Mouse (Mus musculus) liver, embryonic 13.5 days (tissue): ENCODE data around the gene Psrc1. TPM values are rescaled to one million over a fixed set of nuclear protein-coding genes. Genes with fewer than 3 reads are reported as not detected.

ENCODE experiments used
- ATAC-seq: fragments of 200-750 bp; cut with Nextera tagmentation; 2 replicates; pipeline ENCODE4 v1.8.0; 2017; ENCODE audit warnings: low read depth, mild to moderate bottlenecking, moderate number of reproducible peaks, moderate library complexity
- DNase-seq: peaks from one replicate; pipeline ENCODE4 v3.0.0; 2022
- H3K27ac ChIP-seq: fragments of 300-500 bp; sonication (generic); 2 replicates; pipeline ENCODE4 v1.5.1; 2015; ENCODE audit warnings: moderate library complexity, mild to moderate bottlenecking, inconsistent platforms
- H3K27me3 ChIP-seq: fragments of 300-500 bp; sonication (generic); 2 replicates; pipeline ENCODE4 v1.6.1; 2015; ENCODE audit warnings: mild to moderate bottlenecking, inconsistent platforms
- H3K36me3 ChIP-seq: fragments of 300-500 bp; sonication (generic); 2 replicates; pipeline ENCODE4 v1.6.1; 2015; ENCODE audit warnings: mild to moderate bottlenecking, inconsistent platforms
- H3K4me1 ChIP-seq: fragments of 300-500 bp; sonication (generic); replicated peaks from 2 replicates; pipeline ENCODE4 v1.6.1; 2015; ENCODE audit warnings: inconsistent platforms
- H3K4me2 ChIP-seq: fragments of 300-500 bp; sonication (generic); 2 replicates; pipeline ENCODE4 v1.6.1; 2015; ENCODE audit warnings: inconsistent platforms, mild to moderate bottlenecking, moderate library complexity
- H3K4me3 ChIP-seq: fragments of 300-500 bp; sonication (generic); replicated peaks from 2 replicates; pipeline ENCODE4 v1.5.1; 2015; ENCODE audit warnings: mild to moderate bottlenecking, inconsistent platforms
- H3K9ac ChIP-seq: fragments of 300-500 bp; sonication (generic); 2 replicates; pipeline ENCODE4 v1.6.1; 2015; ENCODE audit warnings: mild to moderate bottlenecking, inconsistent platforms
- H3K9me3 ChIP-seq: fragments of 300-500 bp; sonication (generic); replicated peaks from 2 replicates; pipeline ENCODE4 v1.6.1; 2016; ENCODE audit warnings: inconsistent platforms
- WGBS: fragments of 180-500 bp; shearing (Covaris S2); methylation state at CpG from one replicate; pipeline ENCODE4 v1.1.7; 2015; ENCODE audit not compliant: insufficient replicate concordance; 5-methylcytosine and 5-hydroxymethylcytosine counted together
- polyA plus RNA-seq: library from polyadenylated mRNA; unstranded; fragments of >200 nt; fragmentation: Nextera tagmentation; extraction: Ambion mirVana; gene quantifications from 2 replicates; pipeline ENCODE4 v1.2.1, GENCODE M21; 2015

Psrc1 gene
- polyA plus RNA-seq, 1 experiment from 2014 or later = 14.9 TPM

GRCm38 (mm10) chr3:108389111-108389545 lies 5.5 kb downstream of the Psrc1 start:
- H3K9ac ChIP-seq = no peak overlapping the region
- H3K36me3 ChIP-seq = peaks cover 20% of the 10 kb centered on the region
- H3K4me3 ChIP-seq = no peak overlapping the region
- 3% methylated on average over 5 of the region's 5 CpGs for WGBS
- no peak overlapping the region; the same call in 1 of the 2 replicates for H3K27ac ChIP-seq
- H3K27me3 ChIP-seq = no peaks in the 10 kb centered on the region
- ATAC-seq = peak; percentile 71
- peak; percentile 88 for DNase-seq
- H3K4me1 ChIP-seq = peaks cover 27% of the 10 kb centered on the region
- H3K4me2 ChIP-seq = no peak overlapping the region
- H3K9me3 ChIP-seq = no peaks in the 10 kb centered on the region

DNA sequence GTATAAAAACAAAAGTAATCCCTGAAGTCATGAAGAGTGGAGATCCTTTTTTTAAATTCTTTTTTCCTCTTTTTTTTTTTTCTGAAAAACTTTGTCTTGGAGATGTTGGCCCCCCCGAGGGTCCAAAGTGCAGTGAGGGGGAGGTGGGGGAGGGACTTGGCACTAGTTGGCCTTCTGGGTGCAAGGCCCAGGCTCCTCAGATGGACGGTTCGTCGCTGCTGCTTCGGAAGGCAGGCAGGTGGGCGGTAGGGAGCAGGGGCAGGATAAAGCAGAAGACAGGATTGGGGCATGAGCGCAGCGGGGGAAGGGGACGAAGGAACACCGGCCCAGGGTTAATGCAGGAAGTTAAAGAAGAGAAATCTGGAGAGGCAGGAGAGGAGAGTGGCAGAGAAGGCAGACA lies 8.7 kb downstream of the Psrc1 start:
- 33% methylated on average over 10 of the region's 10 CpGs for WGBS
- no peak overlapping the region for H3K27ac ChIP-seq
- peaks cover 6% of the 10 kb centered on the region for H3K36me3 ChIP-seq
- H3K9me3 ChIP-seq = no peaks in the 10 kb centered on the region
- no peak overlapping the region for H3K4me3 ChIP-seq
- peaks cover 14% of the 10 kb centered on the region for H3K4me1 ChIP-seq
- DNase-seq = no peak
- H3K4me2 ChIP-seq = no peak overlapping the region
- H3K9ac ChIP-seq = no peak overlapping the region
- ATAC-seq = no peak
- H3K27me3 ChIP-seq = no peaks in the 10 kb centered on the region

- DNase-seq (no peak), ATAC-seq (no peak)
- Histone ChIP-seq H3K9me3 (no peaks in the 10 kb centered on the region), H3K4me1 (peaks cover 14% of the 10 kb centered on the region), H3K4me3 (no peak overlapping the region), H3K9ac (no peak overlapping the region), H3K27me3 (no peaks in the 10 kb centered on the region), H3K4me2 (no peak overlapping the region), H3K27ac (no peak overlapping the region), H3K36me3 (0 out of 2 replicates have a peak, but pooled peaks cover under 1% of the 10 kb centered on the region)
- WGBS = 56% methylated on average over 15 of the region's 15 CpGs
Measured at GRCm38 (mm10) chr3:108392793-108393192, 9.2 kb downstream of the Psrc1 start.

DNA sequence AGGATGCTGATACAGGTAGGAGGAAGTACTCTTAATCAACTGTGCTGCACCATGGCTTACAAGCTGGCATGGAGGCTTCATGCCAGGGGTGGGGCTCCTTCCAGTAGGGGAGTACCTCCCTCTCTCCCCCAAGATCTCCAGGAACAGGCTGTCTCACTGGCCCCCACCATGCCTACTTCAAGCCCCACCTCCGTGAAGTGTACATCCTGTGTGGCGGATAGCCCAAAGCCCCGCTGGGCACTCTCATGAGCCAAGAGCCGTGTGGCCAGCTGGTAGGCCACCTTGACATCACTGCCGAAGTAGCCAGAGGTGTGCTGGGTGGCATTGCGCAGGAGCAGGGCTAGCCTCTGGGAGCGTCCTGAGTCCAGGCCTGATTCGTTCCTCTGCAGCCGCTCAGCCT lies 14.6 kb downstream of the Psrc1 start:
- no peaks in the 10 kb centered on the region for H3K36me3 ChIP-seq
- 0 out of 2 replicates have a peak, but pooled peaks cover 3% of the 10 kb centered on the region for H3K27me3 ChIP-seq
- DNase-seq (no peak), ATAC-seq (no peak)
- no peaks in the 10 kb centered on the region for H3K9me3 ChIP-seq
- WGBS = 73% methylated on average over 9 of the region's 9 CpGs
- no peak overlapping the region for H3K27ac ChIP-seq
- 0 out of 2 replicates have a peak, but pooled peaks cover 3% of the 10 kb centered on the region for H3K4me1 ChIP-seq
- H3K4me2 ChIP-seq = no peak overlapping the region
- H3K4me3 ChIP-seq = no peak overlapping the region
- no peak overlapping the region for H3K9ac ChIP-seq

DNA sequence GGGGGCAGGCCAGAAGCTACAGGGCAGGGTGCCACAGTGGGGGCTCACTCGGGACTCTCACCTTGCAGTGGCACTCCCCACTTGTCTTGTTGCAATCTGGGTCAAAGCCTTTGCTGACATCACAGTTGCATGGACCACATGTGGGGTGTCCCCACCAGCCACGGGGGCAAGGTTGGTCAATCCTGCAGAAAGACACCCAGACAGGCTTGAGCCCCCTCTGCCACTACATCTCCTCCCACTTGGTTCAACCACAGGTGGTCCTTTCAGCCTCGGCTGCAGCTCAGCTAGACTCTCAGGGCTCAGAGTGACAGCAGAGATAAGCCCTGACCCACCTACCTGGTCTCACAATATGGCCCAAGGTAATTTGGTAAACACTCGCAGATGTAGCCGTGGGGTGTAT lies 16.8 kb downstream of the Psrc1 start:
- WGBS = 54% methylated on average over 5 of the region's 5 CpGs
- Histone ChIP-seq H3K27me3 (0 out of 2 replicates have a peak, but pooled peaks cover 3% of the 10 kb centered on the region), H3K4me1 (0 out of 2 replicates have a peak, but pooled peaks cover 3% of the 10 kb centered on the region), H3K27ac (no peak overlapping the region), H3K9me3 (no peaks in the 10 kb centered on the region), H3K36me3 (no peaks in the 10 kb centered on the region), H3K9ac (no peak overlapping the region), H3K4me2 (no peak overlapping the region), H3K4me3 (no peak overlapping the region)
- DNase-seq (no peak), ATAC-seq (no peak)

DNA sequence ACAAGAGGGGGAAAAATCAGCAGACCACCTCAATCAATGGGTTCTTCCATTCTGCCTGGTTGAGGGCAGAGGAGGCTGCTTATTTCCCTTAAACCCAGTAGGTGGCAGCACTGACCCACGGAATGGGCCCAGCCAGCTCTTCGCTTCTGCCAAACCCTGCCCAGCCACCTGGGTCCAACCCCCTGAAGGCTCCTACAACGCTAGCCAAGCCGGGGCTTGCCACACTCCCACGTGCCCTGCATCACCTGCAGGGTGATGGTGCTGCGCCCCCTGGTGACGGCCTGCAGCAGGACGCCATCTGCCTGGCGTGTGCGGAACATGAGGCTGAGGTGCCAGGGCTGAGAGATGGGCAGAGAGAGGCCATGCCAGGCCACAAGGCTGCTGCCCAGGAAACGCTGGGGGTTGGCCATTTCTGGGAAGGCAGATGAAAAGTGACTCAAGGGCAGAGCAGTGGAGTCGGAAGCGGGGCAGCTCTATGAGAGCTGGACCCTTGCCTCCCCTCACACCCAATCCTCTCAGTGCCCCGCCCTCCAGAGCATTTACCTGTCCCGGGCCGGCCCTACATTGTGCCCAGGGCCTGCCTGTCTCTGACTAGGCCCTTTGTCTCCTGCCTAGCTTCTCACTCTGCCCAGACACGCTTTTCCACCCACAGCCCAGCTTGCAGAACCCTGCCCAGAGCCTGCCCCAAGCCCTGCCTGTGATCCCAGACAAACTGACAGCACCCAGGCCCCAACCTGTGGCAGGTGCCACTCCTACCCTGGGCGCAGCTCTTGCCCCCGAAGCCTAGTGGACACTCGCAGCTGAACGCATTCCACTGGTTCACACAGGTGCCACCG lies 18.3 kb downstream of the Psrc1 start:
- H3K36me3 ChIP-seq = no peaks in the 10 kb centered on the region
- H3K4me1 ChIP-seq = 0 out of 2 replicates have a peak, but pooled peaks cover 3% of the 10 kb centered on the region
- H3K4me3 ChIP-seq = no peak overlapping the region
- H3K4me2 ChIP-seq = 0 out of 2 replicates have a peak overlapping the region, but pooled peaks have one; percentile 17
- H3K27me3 ChIP-seq = 0 out of 2 replicates have a peak, but pooled peaks cover 3% of the 10 kb centered on the region
- WGBS = 31% methylated on average over 22 of the region's 22 CpGs
- no peaks in the 10 kb centered on the region for H3K9me3 ChIP-seq
- H3K27ac ChIP-seq = no peak overlapping the region
- ATAC-seq (peak; percentile 73), DNase-seq (peak; percentile 53)
- no peak overlapping the region for H3K9ac ChIP-seq

- Histone ChIP-seq H3K27ac (no peak overlapping the region), H3K9me3 (no peaks in the 10 kb centered on the region), H3K4me3 (no peak overlapping the region), H3K36me3 (no peaks in the 10 kb centered on the region), H3K27me3 (0 out of 2 replicates have a peak, but pooled peaks cover 3% of the 10 kb centered on the region), H3K4me1 (0 out of 2 replicates have a peak, but pooled peaks cover 3% of the 10 kb centered on the region), H3K9ac (no peak overlapping the region), H3K4me2 (no peak overlapping the region)
- DNase-seq (no peak), ATAC-seq (no peak)
- WGBS = 78% methylated on average over 15 of the region's 15 CpGs
Measured at GRCm38 (mm10) chr3:108402528-108402920, 18.9 kb downstream of the Psrc1 start.

DNA sequence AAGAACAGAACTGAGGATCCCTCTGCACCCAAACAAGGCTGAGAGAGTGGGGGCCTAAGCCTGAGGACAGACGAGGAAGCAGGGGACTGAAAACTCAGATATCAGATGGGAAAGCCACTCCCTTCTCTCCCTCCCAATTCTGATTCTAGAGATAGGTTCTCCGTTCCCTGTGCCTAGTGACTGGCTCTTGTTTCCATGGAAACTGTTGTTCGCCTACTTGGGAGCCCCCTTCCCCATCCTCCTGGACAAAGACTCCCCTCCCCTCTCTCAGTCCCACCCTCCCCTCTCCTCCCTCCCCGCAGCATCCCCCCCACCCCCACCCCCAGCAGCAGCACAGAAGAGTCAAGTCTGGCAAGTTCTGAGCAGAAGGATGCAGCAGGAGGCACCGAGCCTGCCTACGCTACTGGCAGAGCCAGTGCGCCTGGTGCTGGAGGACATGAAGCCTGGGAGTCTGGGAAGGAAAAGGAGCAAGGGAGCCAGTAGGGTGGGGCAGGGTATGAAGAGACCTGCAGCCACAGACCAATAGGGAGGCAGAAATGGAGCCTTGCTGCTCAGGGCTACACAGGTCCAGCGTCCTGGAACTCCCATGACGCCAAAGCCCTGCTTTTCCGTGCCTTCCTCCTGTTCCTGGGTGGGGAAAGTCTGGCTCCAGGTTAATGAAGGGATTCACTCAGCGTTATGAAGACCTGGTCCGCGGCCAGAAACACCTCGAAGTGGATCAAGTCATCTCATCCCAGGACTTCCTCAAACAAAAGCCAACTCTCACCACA lies 22.1 kb downstream of the Psrc1 start:
- Histone ChIP-seq H3K4me3 (no peak overlapping the region), H3K9ac (no peak overlapping the region), H3K4me2 (no peak overlapping the region), H3K27ac (no peak overlapping the region), H3K36me3 (no peaks in the 10 kb centered on the region), H3K27me3 (0 out of 2 replicates have a peak, but pooled peaks cover 3% of the 10 kb centered on the region), H3K4me1 (0 out of 2 replicates have a peak, but pooled peaks cover 3% of the 10 kb centered on the region), H3K9me3 (no peaks in the 10 kb centered on the region)
- DNase-seq (no peak), ATAC-seq (no peak)
- WGBS = 47% methylated on average over 14 of the region's 14 CpGs

- Histone ChIP-seq H3K27me3 (0 out of 2 replicates have a peak, but pooled peaks cover 3% of the 10 kb centered on the region), H3K4me2 (no peak overlapping the region), H3K36me3 (no peaks in the 10 kb centered on the region), H3K4me3 (no peak overlapping the region), H3K4me1 (0 out of 2 replicates have a peak, but pooled peaks cover 3% of the 10 kb centered on the region), H3K27ac (no peak overlapping the region), H3K9me3 (no peaks in the 10 kb centered on the region), H3K9ac (no peak overlapping the region)
- 76% methylated on average over 24 of the region's 24 CpGs for WGBS
- ATAC-seq (no peak), DNase-seq (no peak)
Measured at GRCm38 (mm10) chr3:108406306-108406885, 22.8 kb downstream of the Psrc1 start.

DNA sequence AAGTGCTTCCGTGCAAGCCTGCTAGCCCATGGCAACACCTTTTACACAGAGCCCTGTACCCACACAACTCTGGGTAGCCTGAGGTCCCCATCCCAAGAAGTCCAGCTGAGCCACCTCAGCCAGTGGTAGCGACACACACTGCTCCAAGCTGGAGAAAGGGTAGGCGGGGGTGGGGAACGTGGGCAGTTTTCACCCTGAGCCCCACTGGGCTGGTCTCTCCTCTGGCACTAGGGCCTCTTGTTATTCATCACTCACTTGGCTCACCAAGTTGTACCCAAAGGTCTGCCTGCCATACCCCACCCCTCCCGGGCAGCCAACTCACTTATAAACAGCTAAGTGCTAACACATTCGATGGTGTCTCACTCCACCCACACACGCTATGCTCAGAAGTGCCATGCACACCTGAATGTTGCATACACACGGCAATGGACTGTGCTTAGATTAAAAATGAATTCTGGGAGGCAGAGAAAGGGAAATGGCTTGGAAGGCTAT lies 24.9 kb downstream of the Psrc1 start:
- H3K36me3 ChIP-seq = no peaks in the 10 kb centered on the region
- ATAC-seq (no peak), DNase-seq (no peak)
- H3K4me2 ChIP-seq = no peak overlapping the region
- peaks cover 4% of the 10 kb centered on the region for H3K9me3 ChIP-seq
- H3K27me3 ChIP-seq = no peaks in the 10 kb centered on the region
- 73% methylated on average over 8 of the region's 8 CpGs for whole genome bisulfite sequencing
- H3K4me1 ChIP-seq = no peaks in the 10 kb centered on the region
- H3K9ac ChIP-seq = no peak overlapping the region
- H3K27ac ChIP-seq = no peak overlapping the region
- H3K4me3 ChIP-seq = no peak overlapping the region
